Mouse (Mus musculus) heart, embryonic 15.5 days (tissue): ENCODE results near the gene Klrb1a. TPM values are rescaled to one million over a fixed set of nuclear protein-coding genes. Genes with fewer than 3 reads are reported as not detected.
"Not testable (repeated sequence)": the region's sequence is repeated elsewhere in the genome, so short reads cannot be mapped to it uniquely, and the experiment has no call there.

Source experiments
- ATAC-seq: fragments of 200-750 bp; cut with Nextera tagmentation; replicated peaks from 2 replicates; pipeline ENCODE4 v1.8.0; 2017; ENCODE audit warnings: low read depth, moderate TSS enrichment; ENCODE audit not compliant: insufficient number of reproducible peaks, insufficient read depth, low FRiP score
- H3K27ac ChIP-seq: fragments of 300-500 bp; sonication (generic); 2 replicates; pipeline ENCODE4 v1.5.1; 2015; ENCODE audit warnings: mild to moderate bottlenecking, inconsistent platforms
- H3K27me3 ChIP-seq: fragments of 300-500 bp; sonication (generic); 2 replicates; pipeline ENCODE4 v1.6.1; 2015; ENCODE audit warnings: inconsistent platforms
- H3K36me3 ChIP-seq: fragments of 300-500 bp; sonication (generic); 2 replicates; pipeline ENCODE4 v1.6.1; 2015; ENCODE audit warnings: mild to moderate bottlenecking, inconsistent platforms
- H3K4me1 ChIP-seq: fragments of 300-500 bp; sonication (generic); replicated peaks from 2 replicates; pipeline ENCODE4 v1.6.1; 2015; ENCODE audit warnings: inconsistent platforms
- H3K4me2 ChIP-seq: fragments of 300-500 bp; sonication (generic); 2 replicates; pipeline ENCODE4 v1.6.1; 2015; ENCODE audit warnings: inconsistent platforms, mild to moderate bottlenecking, moderate library complexity
- H3K4me3 ChIP-seq: fragments of 300-500 bp; sonication (generic); 2 replicates; pipeline ENCODE4 v1.5.1; 2015; ENCODE audit warnings: mild to moderate bottlenecking, inconsistent platforms
- H3K9ac ChIP-seq: fragments of 300-500 bp; sonication (generic); 2 replicates; pipeline ENCODE4 v1.6.1; 2015; ENCODE audit warnings: mild to moderate bottlenecking, inconsistent platforms
- H3K9me3 ChIP-seq: fragments of 300-500 bp; sonication (generic); replicated peaks from 2 replicates; pipeline ENCODE4 v1.6.1; 2016; ENCODE audit warnings: inconsistent platforms
- WGBS: fragments of 180-500 bp; shearing (Covaris S2); methylation state at CpG from one replicate; pipeline ENCODE4 v1.1.7; 2015; ENCODE audit warnings: mixed read lengths; 5-methylcytosine and 5-hydroxymethylcytosine counted together
- polyA plus RNA-seq: library from polyadenylated mRNA; unstranded; fragments of >200 nt; fragmentation: Nextera tagmentation; extraction: Ambion mirVana; gene quantifications from 2 replicates; pipeline ENCODE4 v1.2.1, GENCODE M21; 2015

Klrb1a gene
- polyA plus RNA-seq, result 0.20 TPM in 1 of 2 replicates, not detected in the other

DNA sequence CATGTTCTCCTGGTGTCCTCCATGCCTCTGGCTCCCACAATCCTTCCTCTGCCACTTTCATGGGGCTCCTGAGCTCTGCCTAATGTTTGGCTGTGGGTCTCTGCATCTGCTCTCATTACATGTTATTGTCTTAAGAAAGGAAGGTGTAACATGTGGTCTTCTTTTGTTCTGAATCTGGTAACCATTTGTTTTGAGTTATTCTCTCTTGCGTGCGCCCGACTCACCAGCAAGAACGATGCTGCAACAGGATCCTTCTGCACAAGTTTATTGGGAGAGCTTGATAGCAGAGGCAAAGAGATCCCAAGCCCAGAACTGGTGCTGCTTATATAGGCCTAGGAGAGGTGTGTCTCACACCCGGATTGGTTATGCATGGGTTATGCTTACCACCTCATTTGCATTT, at the start of gene Klrb1a:
Gene Klrb1a (minus strand): TSS at position 101 of the 400 bp plus-strand sequence.
- ATAC-seq, H3K9ac ChIP-seq, H3K27me3 ChIP-seq, H3K36me3 ChIP-seq, H3K4me3 ChIP-seq, H3K27ac ChIP-seq, H3K4me2 ChIP-seq, H3K9me3 ChIP-seq, H3K4me1 ChIP-seq: not testable (repeated sequence)
- 92% methylated on average over 5 of the region's 5 CpGs for WGBS

DNA sequence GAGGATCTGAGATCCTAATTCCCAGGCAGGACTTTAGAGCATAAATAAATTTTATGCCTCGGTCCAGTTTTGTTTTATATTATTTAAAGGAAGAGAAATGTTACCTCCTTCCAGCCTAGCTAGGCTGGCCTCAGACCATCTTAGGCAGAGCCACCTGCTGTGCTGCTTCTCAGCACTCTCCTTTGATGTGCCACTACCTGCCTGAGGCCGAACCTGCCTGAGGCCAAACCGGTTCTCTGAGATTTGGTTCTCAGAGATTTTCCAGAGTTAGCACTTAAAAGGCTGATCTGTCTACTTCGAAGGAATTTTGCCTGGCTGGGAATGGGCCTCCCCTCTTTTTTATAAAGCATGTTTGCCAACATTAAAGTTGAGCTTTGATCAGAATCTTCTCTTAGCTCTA, 46.6 kb upstream of the Klrb1a start:
- H3K36me3 ChIP-seq, result no peaks in the 10 kb centered on the region
- H3K4me3 ChIP-seq, result no peak overlapping the region
- no peak for ATAC-seq
- WGBS, result 52% methylated on average over 4 of the region's 4 CpGs
- H3K9ac ChIP-seq, result no peak overlapping the region
- no peak overlapping the region for H3K4me2 ChIP-seq
- no peaks in the 10 kb centered on the region for H3K27me3 ChIP-seq
- H3K9me3 ChIP-seq, result no peaks in the 10 kb centered on the region
- H3K27ac ChIP-seq, result no peak overlapping the region
- H3K4me1 ChIP-seq, result no peaks in the 10 kb centered on the region

- Histone ChIP-seq H3K4me3 (no peak within 1 kb of the TSS), H3K4me1 (no peaks in the 10 kb centered on the region), H3K36me3 (no peaks in the 10 kb centered on the region), H3K4me2 (no peak within 1 kb of the TSS), H3K9me3 (no peaks in the 10 kb centered on the region), H3K9ac (no peak within 1 kb of the TSS), H3K27ac (no peak within 1 kb of the TSS), H3K27me3 (no peaks in the 10 kb centered on the region)
- WGBS, result 8% methylated on average over 1 of the region's 1 CpGs
- ATAC-seq, result no peak
These were observed 38.9 kb upstream of the Klrb1a start, which contains the start of gene Clec2h for GRCm38 (mm10) chr6:128662206-128662605. Clec2h (plus strand) TSS chr6:128662385.

DNA sequence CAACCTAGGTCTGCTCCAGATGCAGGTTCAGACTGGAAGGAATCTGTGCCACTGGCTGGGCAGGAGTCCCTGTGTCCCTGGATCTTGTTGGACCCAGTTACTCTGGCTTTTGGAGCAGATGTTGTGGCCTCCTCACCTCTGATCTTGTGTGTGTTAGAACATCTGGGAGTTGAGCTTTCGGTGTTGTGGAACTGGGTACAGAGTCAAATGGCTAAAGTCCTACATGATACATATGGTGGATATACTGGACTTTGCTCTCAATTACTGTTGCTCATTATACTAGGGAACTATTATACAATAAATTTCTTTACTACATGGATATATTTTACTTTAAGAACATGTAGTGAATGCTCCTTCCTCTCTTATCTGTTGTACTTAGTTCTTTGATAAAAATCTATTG, 37.9 kb upstream of the Klrb1a start:
- Histone ChIP-seq H3K27ac (no peak overlapping the region), H3K4me1 (no peaks in the 10 kb centered on the region), H3K4me3 (no peak overlapping the region), H3K27me3 (no peaks in the 10 kb centered on the region), H3K4me2 (no peak overlapping the region), H3K9me3 (no peaks in the 10 kb centered on the region), H3K36me3 (no peaks in the 10 kb centered on the region), H3K9ac (no peak overlapping the region)
- ATAC-seq, result no peak
- WGBS, result 86% methylated on average over 1 of the region's 1 CpGs

- H3K27ac ChIP-seq, result no peak overlapping the region
- no peak overlapping the region for H3K4me2 ChIP-seq
- H3K4me1 ChIP-seq, result peaks cover 2% of the 10 kb centered on the region
- no peaks in the 10 kb centered on the region for H3K27me3 ChIP-seq
- 92% methylated on average over 1 of the region's 1 CpGs for WGBS
- no peaks in the 10 kb centered on the region for H3K9me3 ChIP-seq
- no peak overlapping the region for H3K4me3 ChIP-seq
- no peak for ATAC-seq
- H3K9ac ChIP-seq, result no peak overlapping the region
- H3K36me3 ChIP-seq, result no peaks in the 10 kb centered on the region
These were observed 29.6 kb upstream of the Klrb1a start for GRCm38 (mm10) chr6:128652938-128653337.

GRCm38 (mm10) chr6:128650827-128651226, 27.5 kb upstream of the Klrb1a start:
- H3K36me3 ChIP-seq, H3K4me3 ChIP-seq, ATAC-seq, H3K4me1 ChIP-seq, H3K27ac ChIP-seq, H3K9ac ChIP-seq, H3K9me3 ChIP-seq, H3K4me2 ChIP-seq, H3K27me3 ChIP-seq: not testable (repeated sequence)
- WGBS, result 77% methylated on average over 7 of the region's 7 CpGs

GRCm38 (mm10) chr6:128650187-128650586, 26.9 kb upstream of the Klrb1a start:
- Histone ChIP-seq H3K4me1 (peaks cover 2% of the 10 kb centered on the region), H3K36me3 (no peaks in the 10 kb centered on the region), H3K9me3 (no peaks in the 10 kb centered on the region), H3K4me2 (no peak overlapping the region), H3K4me3 (no peak overlapping the region), H3K27me3 (no peaks in the 10 kb centered on the region), H3K27ac (no peak overlapping the region), H3K9ac (no peak overlapping the region)
- WGBS, result 68% methylated on average over 1 of the region's 1 CpGs
- no peak for ATAC-seq

GRCm38 (mm10) chr6:128649681-128650080, 26.3 kb upstream of the Klrb1a start:
- no peak overlapping the region for H3K4me2 ChIP-seq
- no peaks in the 10 kb centered on the region for H3K9me3 ChIP-seq
- 67% methylated on average over 3 of the region's 3 CpGs for WGBS
- H3K4me3 ChIP-seq, result no peak overlapping the region
- no peak overlapping the region for H3K27ac ChIP-seq
- ATAC-seq, result no peak
- no peaks in the 10 kb centered on the region for H3K36me3 ChIP-seq
- no peaks in the 10 kb centered on the region for H3K27me3 ChIP-seq
- no peak overlapping the region for H3K9ac ChIP-seq
- H3K4me1 ChIP-seq, result peaks cover 2% of the 10 kb centered on the region

DNA sequence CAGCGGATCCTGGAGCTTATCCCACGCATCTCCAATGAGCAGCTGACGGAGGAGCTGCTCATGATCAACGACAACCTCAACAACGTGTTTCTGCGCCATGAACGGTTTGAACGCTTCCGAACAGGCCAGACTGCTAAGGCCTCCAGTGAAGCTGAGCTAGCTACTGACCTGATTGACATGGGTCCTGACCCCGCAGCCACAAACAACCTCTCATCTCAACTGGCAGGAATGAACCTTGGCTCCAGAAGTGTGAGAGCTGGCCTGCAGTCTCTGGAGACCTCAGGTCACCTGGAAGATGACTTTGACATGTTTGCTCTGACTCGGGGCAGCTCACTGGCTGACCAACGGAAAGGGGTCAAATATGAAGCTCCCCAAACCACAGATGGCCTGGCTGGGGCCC, 22.4 kb upstream of the Klrb1a start:
- not testable (repeated sequence) for ATAC-seq, H3K27ac ChIP-seq, H3K4me3 ChIP-seq

GRCm38 (mm10) chr6:128644694-128645093, 21.4 kb upstream of the Klrb1a start:
- not testable (repeated sequence) for H3K9me3 ChIP-seq, H3K4me1 ChIP-seq, H3K36me3 ChIP-seq, H3K27me3 ChIP-seq, ATAC-seq, H3K9ac ChIP-seq, H3K4me2 ChIP-seq, H3K4me3 ChIP-seq, H3K27ac ChIP-seq
- WGBS, result 95% methylated on average over 20 of the region's 20 CpGs

More for the DNA sequence above, 22.4 kb upstream of the Klrb1a start:
- not testable (repeated sequence) for H3K4me1 ChIP-seq, H3K9me3 ChIP-seq, H3K4me2 ChIP-seq, H3K9ac ChIP-seq, H3K27me3 ChIP-seq, H3K36me3 ChIP-seq
- WGBS, result 90% methylated on average over 12 of the region's 12 CpGs

- WGBS, result 43% methylated on average over 2 of the region's 2 CpGs
- H3K4me3 ChIP-seq, result no peak overlapping the region
- no peak for ATAC-seq
- H3K4me1 ChIP-seq, result peaks cover 2% of the 10 kb centered on the region
- no peak overlapping the region for H3K9ac ChIP-seq
- no peak overlapping the region for H3K27ac ChIP-seq
- no peaks in the 10 kb centered on the region for H3K9me3 ChIP-seq
- H3K27me3 ChIP-seq, result no peaks in the 10 kb centered on the region
- no peaks in the 10 kb centered on the region for H3K36me3 ChIP-seq
- no peak overlapping the region for H3K4me2 ChIP-seq
These were observed 20.7 kb upstream of the Klrb1a start for GRCm38 (mm10) chr6:128643999-128644398.

DNA sequence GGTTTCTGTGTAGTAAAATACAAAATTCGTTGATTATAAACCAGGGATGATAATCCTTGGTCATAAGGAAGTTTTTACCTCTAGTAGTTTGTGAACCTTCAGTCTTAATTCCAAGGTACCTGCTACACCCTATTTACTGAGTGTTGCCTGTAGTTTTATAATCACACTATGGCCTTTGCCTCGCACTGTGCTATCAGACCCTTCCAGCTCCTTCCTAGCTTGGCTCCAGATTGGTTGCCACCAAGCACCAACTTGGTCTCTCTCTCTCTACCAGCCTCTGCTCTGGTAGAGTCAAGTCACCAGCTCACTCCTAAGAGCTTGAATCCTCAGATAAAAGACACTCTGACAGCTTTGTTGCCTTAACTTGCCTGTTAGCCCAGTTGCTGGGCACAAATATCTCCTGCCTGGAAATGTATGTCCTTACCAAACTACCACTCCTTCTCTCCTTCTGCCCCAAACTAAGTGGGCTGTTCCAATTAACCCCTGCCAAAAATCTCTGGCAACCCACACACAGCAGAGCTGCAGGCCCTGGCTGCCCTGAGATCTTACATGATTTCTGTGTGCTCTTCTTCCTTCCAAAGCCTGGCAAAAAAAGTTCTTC, 17.9 kb upstream of the Klrb1a start:
- no peak for ATAC-seq
- H3K4me3 ChIP-seq, result no peak overlapping the region
- 63% methylated on average over 2 of the region's 2 CpGs for WGBS
- H3K4me1 ChIP-seq, result no peaks in the 10 kb centered on the region
- no peak overlapping the region for H3K9ac ChIP-seq
- no peak overlapping the region for H3K27ac ChIP-seq
- H3K9me3 ChIP-seq, result no peaks in the 10 kb centered on the region
- H3K36me3 ChIP-seq, result no peaks in the 10 kb centered on the region
- H3K27me3 ChIP-seq, result no peaks in the 10 kb centered on the region
- H3K4me2 ChIP-seq, result no peak overlapping the region
